Mouse (Mus musculus): Measurements from ENCODE around the gene Nr0b2.

- TF ChIP-seq POLR2A (IDR thresholded peaks at IDR 0.05; ENCODE audit: borderline replicate concordance, low read depth, low read length) = no peak
- no peak for TF ChIP-seq CTCF (IDR thresholded peaks at IDR 0.05; ENCODE audit: low read depth, low read length)
Observed at GRCm38 (mm10) chr4:133577983-133578382, 24.8 kb downstream of the Nr0b2 start.
